Mouse (Mus musculus) MEL (cell line): ENCODE results near the gene Syt9.

Experiments used
- CTCF ChIP-seq, 3 experiments: IDR thresholded peaks in 2 of 3; conservative IDR thresholded peaks in 1 of 3; 2 replicates each; pipeline ENCODE4 v1.5.1; 2011 to 2012; ENCODE audit warnings: low read length in 3 of 3, low read depth in 2 of 3, mild to moderate bottlenecking in 2 of 3, improper control_type of control experiment in 1 of 3, inconsistent platforms in 1 of 3, mixed read lengths in 1 of 3, moderate library complexity in 1 of 3; ENCODE audit not compliant: control insufficient read depth in 1 of 3, insufficient read depth in 1 of 3, poor library complexity in 1 of 3, severe bottlenecking in 1 of 3
- E2F4 ChIP-seq: IDR thresholded peaks from 2 replicates; pipeline ENCODE4 v1.6.1; 2011; ENCODE audit warnings: low read depth, low read length, improper control_type of control experiment, borderline replicate concordance
- EP300 ChIP-seq, 2 experiments: IDR thresholded peaks; 2 replicates each; pipeline ENCODE4 v1.6.1; 2011; ENCODE audit warnings: improper control_type of control experiment in 2 of 2, low read length in 2 of 2, low read depth in 1 of 2, mild to moderate bottlenecking in 1 of 2
- GATA1 ChIP-seq: IDR thresholded peaks from 2 replicates; pipeline ENCODE4 v1.6.1; 2011; ENCODE audit warnings: low read depth, low read length, improper control_type of control experiment
- NELFE ChIP-seq: IDR thresholded peaks from 2 replicates; pipeline ENCODE4 v1.6.1; 2011; ENCODE audit warnings: low read depth, low read length, improper control_type of control experiment
- NRF1 ChIP-seq: IDR thresholded peaks from 2 replicates; pipeline ENCODE4 v1.6.1; 2014; ENCODE audit warnings: low read depth, mild to moderate bottlenecking, inconsistent platforms, low read length, improper control_type of control experiment, moderate library complexity; ENCODE audit not compliant: poor library complexity, insufficient read depth, severe bottlenecking
- POLR2A ChIP-seq, 2 experiments: IDR thresholded peaks; 2 replicates each; pipeline ENCODE4 v1.6.1; 2011 to 2012; ENCODE audit warnings: low read length in 2 of 2, mild to moderate bottlenecking in 2 of 2, control low read depth in 1 of 2, improper control_type of control experiment in 1 of 2, low read depth in 1 of 2, moderate library complexity in 1 of 2; ENCODE audit not compliant: control insufficient read depth in 1 of 2, insufficient read depth in 1 of 2, poor library complexity in 1 of 2
- RCOR1 ChIP-seq: IDR thresholded peaks from 2 replicates; pipeline ENCODE4 v1.6.1; 2012; ENCODE audit warnings: low read depth, mild to moderate bottlenecking, inconsistent platforms, low read length, improper control_type of control experiment
- TAL1 ChIP-seq: IDR thresholded peaks from 2 replicates; pipeline ENCODE4 v1.6.1; 2012; ENCODE audit warnings: mild to moderate bottlenecking, inconsistent platforms, low read length, moderate library complexity, mixed read lengths
- TBP ChIP-seq: IDR thresholded peaks from 2 replicates; pipeline ENCODE4 v1.8.0; 2011; ENCODE audit warnings: low read depth, low read length, improper control_type of control experiment
- TCF12 ChIP-seq: IDR thresholded peaks from 2 replicates; pipeline ENCODE4 v1.6.1; 2014; ENCODE audit warnings: low read depth, mild to moderate bottlenecking, inconsistent platforms, low read length, improper control_type of control experiment, moderate library complexity
- USF1 ChIP-seq: IDR thresholded peaks from 2 replicates; pipeline ENCODE4 v1.6.1; 2014; ENCODE audit warnings: low read depth, mild to moderate bottlenecking, inconsistent platforms, low read length, improper control_type of control experiment, moderate library complexity
- ZC3H11A ChIP-seq: IDR thresholded peaks from 2 replicates; pipeline ENCODE4 v1.6.1; 2012; ENCODE audit warnings: low read depth, mild to moderate bottlenecking, inconsistent platforms, low read length, improper control_type of control experiment
- ZMIZ1 ChIP-seq: IDR thresholded peaks from 2 replicates; pipeline ENCODE4 v1.6.1; 2012; ENCODE audit warnings: low read depth, mild to moderate bottlenecking, inconsistent platforms, low read length, improper control_type of control experiment, moderate library complexity

DNA sequence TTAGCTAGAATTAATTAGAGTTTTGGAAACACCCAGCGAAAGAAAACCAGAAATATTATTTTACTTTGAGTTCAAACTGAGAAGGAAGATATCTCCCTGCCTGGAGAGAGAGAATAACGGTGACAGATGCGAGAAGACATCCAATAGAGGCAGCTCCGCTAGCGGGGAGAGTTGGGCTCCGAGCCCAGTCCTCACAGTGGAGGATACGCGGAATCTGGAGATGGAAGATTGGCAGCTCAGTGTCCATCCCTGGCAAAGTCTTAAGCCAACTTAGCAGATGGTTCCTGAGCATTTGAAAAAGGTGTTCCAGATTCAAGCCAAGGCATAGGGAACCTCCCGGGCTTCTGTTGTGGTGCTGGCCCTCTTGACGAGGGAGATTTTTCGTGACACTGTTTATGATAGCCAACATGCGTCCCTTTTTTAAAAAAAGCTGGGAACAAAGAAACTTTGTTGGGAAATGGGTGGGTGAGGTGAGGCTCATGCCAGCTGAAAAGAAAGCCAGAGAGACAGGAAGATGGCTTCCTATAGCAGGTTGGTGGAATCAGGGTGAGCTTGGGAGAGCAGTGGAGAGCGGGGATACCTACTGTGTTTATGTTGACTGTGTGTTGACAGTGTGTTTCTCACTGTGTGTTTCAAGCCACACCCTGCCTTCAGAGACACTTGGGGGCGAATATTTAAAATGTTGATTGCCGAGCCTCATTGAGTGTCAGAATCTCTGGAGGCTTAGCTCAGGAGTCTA is 29.7 kb downstream of the Syt9 start:
- no peak for TF ChIP-seq EP300 (IDR thresholded peaks at IDR 0.05; ENCODE audit: low read depth in 1 of 2, low read length in 2 of 2)
- TF ChIP-seq CTCF (IDR thresholded peaks at IDR 0.05 in 2 of 3, conservative IDR thresholded peaks at IDR 0.05 in 1 of 3; ENCODE audit: control insufficient read depth in 1 of 3, insufficient read depth in 1 of 3, low read depth in 2 of 3, low read length in 3 of 3, poor library complexity in 1 of 3, severe bottlenecking in 1 of 3): no peak
- no peak for TF ChIP-seq GATA1
- no peak for TF ChIP-seq ZC3H11A
- TF ChIP-seq POLR2A (IDR thresholded peaks at IDR 0.05; ENCODE audit: control insufficient read depth in 1 of 2, insufficient read depth in 1 of 2, low read depth in 1 of 2, low read length in 2 of 2, poor library complexity in 1 of 2): no peak
- TF ChIP-seq TBP: no peak
- no peak for TF ChIP-seq USF1
- no peak for TF ChIP-seq TAL1
- TF ChIP-seq NELFE: no peak
- no peak for TF ChIP-seq NRF1
- no peak for TF ChIP-seq ZMIZ1
- no peak for TF ChIP-seq RCOR1
- TF ChIP-seq E2F4: no peak
- no peak for TF ChIP-seq TCF12
